Mouse (Mus musculus) intestine, embryonic 15.5 days (tissue): ENCODE results near the gene Ebf3. TPM values are rescaled to one million over a fixed set of nuclear protein-coding genes. Genes with fewer than 3 reads are reported as not detected.

Experiments
- ATAC-seq: fragments of 200-750 bp; cut with Nextera tagmentation; 2 replicates; pipeline ENCODE4 v1.8.0; 2017; ENCODE audit warnings: moderate TSS enrichment, moderate library complexity
- H3K27ac ChIP-seq: fragments of 300-500 bp; sonication (generic); 2 replicates; pipeline ENCODE4 v1.5.1; 2015; ENCODE audit warnings: mild to moderate bottlenecking, inconsistent platforms
- H3K27me3 ChIP-seq: fragments of 300-500 bp; sonication (generic); replicated peaks from 2 replicates; pipeline ENCODE4 v1.6.1; 2015; ENCODE audit warnings: inconsistent platforms
- H3K36me3 ChIP-seq: fragments of 300-500 bp; sonication (generic); 2 replicates; pipeline ENCODE4 v1.6.1; 2015; ENCODE audit warnings: inconsistent platforms
- H3K4me1 ChIP-seq: fragments of 300-500 bp; sonication (generic); replicated peaks from 2 replicates; pipeline ENCODE4 v1.6.1; 2015; ENCODE audit warnings: inconsistent platforms
- H3K4me2 ChIP-seq: fragments of 300-500 bp; sonication (generic); replicated peaks from 2 replicates; pipeline ENCODE4 v1.6.1; 2015; ENCODE audit warnings: mild to moderate bottlenecking, inconsistent platforms
- H3K4me3 ChIP-seq: fragments of 300-500 bp; sonication (generic); replicated peaks from 2 replicates; pipeline ENCODE4 v1.5.1; 2015; ENCODE audit warnings: inconsistent platforms
- H3K9ac ChIP-seq: fragments of 300-500 bp; sonication (generic); 2 replicates; pipeline ENCODE4 v1.6.1; 2015; ENCODE audit warnings: inconsistent platforms
- H3K9me3 ChIP-seq: fragments of 300-500 bp; sonication (generic); 2 replicates; pipeline ENCODE4 v1.6.1; 2016; ENCODE audit warnings: inconsistent platforms
- WGBS: fragments of 180-500 bp; shearing (Covaris S2); methylation state at CpG from one replicate; pipeline ENCODE4 v1.1.7; 2015; 5-methylcytosine and 5-hydroxymethylcytosine counted together
- polyA plus RNA-seq: library from polyadenylated mRNA; unstranded; fragments of >200 nt; fragmentation: Nextera tagmentation; extraction: Ambion mirVana; gene quantifications from 2 replicates; pipeline ENCODE4 v1.2.1, GENCODE M21; 2015

The Ebf3 gene
- polyA plus RNA-seq, 1 experiment from 2014 or later: 1.3 TPM

DNA sequence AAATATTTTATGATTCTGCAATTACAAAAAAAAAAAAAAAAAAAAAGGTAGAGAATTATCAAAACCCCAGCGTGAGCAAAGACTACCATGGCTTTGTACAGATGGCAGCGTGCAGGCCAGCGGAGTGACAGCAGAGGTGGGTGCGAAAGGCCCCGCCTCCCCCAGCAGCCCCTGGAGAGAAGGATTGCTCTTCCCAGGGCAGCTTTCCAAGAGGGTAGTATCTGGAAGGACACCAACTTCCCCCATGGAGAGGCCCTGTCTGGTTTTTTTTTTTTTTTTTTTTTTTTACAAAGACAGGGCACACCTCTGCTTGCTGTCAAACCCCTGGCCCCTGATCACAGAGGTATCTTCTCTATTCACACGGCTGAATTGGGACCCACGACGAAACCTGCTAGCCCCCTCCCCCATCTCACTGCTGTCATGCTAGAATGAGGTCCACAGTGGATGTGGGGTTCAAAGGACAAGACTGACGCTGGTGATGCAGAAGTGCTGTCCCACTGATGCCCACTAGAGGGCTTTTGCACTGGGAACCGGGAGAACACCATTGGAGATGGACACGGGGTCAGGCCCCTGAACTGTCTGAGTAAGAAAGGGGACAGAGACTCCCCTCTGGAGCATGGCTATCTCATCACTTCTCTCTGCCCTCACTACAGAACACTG is 67.9 kb downstream of the Ebf3 start:
- Histone ChIP-seq H3K4me1 (no peaks in the 10 kb centered on the region), H3K36me3 (no peaks in the 10 kb centered on the region), H3K9ac (no peak overlapping the region), H3K27me3 (peaks cover 4% of the 10 kb centered on the region; the same call in 1 of the 2 replicates), H3K4me2 (no peak overlapping the region), H3K4me3 (no peak overlapping the region), H3K27ac (no peak overlapping the region), H3K9me3 (no peaks in the 10 kb centered on the region)
- 42% methylated on average over 11 of the region's 11 CpGs for WGBS
- no peak; the same call in 1 of the 2 replicates for ATAC-seq

DNA sequence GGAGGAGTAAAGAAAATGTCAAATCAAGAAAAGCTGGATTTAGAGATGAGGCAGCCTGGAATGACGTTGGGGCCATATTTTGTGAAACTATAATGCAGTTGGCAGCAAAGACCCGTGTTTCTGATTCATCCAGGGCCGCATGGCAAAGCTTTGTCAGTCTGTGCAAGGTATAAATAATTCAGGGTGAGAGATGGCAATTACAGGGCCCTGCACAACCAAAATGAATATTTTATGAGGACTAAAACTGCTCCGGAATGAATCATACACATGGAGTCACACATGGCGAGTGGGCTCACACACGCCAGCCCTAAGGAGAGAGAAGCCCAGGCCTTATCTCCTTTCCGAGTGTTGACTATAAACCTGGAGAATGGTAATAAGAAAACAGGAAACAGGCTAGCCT is 69.4 kb downstream of the Ebf3 start:
- Histone ChIP-seq H3K9ac (no peak overlapping the region), H3K27ac (no peak overlapping the region), H3K4me1 (no peaks in the 10 kb centered on the region), H3K4me2 (no peak overlapping the region), H3K36me3 (no peaks in the 10 kb centered on the region), H3K27me3 (peaks cover 6% of the 10 kb centered on the region; the same call in 1 of the 2 replicates), H3K4me3 (no peak overlapping the region), H3K9me3 (no peaks in the 10 kb centered on the region)
- no peak for ATAC-seq
- 83% methylated on average over 7 of the region's 7 CpGs for WGBS

- no peak for ATAC-seq
- H3K9ac ChIP-seq: no peak overlapping the region
- no peak overlapping the region for H3K4me3 ChIP-seq
- H3K4me2 ChIP-seq: no peak overlapping the region
- H3K27me3 ChIP-seq: peaks cover 4% of the 10 kb centered on the region; the same call in 1 of the 2 replicates
- no peaks in the 10 kb centered on the region for H3K36me3 ChIP-seq
- H3K27ac ChIP-seq: no peak overlapping the region
- 87% methylated on average over 8 of the region's 8 CpGs for WGBS
- no peaks in the 10 kb centered on the region for H3K4me1 ChIP-seq
- H3K9me3 ChIP-seq: no peaks in the 10 kb centered on the region
These were observed 73.8 kb downstream of the Ebf3 start for GRCm38 (mm10) chr7:137240481-137240880.

- H3K4me3 ChIP-seq: no peak overlapping the region
- ATAC-seq: no peak
These were observed 74.6 kb downstream of the Ebf3 start for GRCm38 (mm10) chr7:137239542-137240133.

GRCm38 (mm10) chr7:137237419-137237818 is 76.8 kb downstream of the Ebf3 start:
- Histone ChIP-seq H3K4me3 (no peak overlapping the region), H3K27ac (no peak overlapping the region), H3K4me1 (no peaks in the 10 kb centered on the region), H3K4me2 (no peak overlapping the region), H3K9me3 (no peaks in the 10 kb centered on the region), H3K36me3 (no peaks in the 10 kb centered on the region), H3K27me3 (peaks cover 4% of the 10 kb centered on the region; the same call in 1 of the 2 replicates), H3K9ac (no peak overlapping the region)
- ATAC-seq: no peak
- WGBS: 71% methylated on average over 12 of the region's 12 CpGs

More at GRCm38 (mm10) chr7:137239542-137240133, 74.6 kb downstream of the Ebf3 start:
- H3K27ac ChIP-seq: no peak overlapping the region
- H3K4me2 ChIP-seq: no peak overlapping the region
- 70% methylated on average over 5 of the region's 5 CpGs for WGBS
- no peaks in the 10 kb centered on the region for H3K4me1 ChIP-seq
- H3K27me3 ChIP-seq: peaks cover 4% of the 10 kb centered on the region; the same call in 1 of the 2 replicates
- H3K36me3 ChIP-seq: no peaks in the 10 kb centered on the region
- H3K9me3 ChIP-seq: no peaks in the 10 kb centered on the region
- H3K9ac ChIP-seq: no peak overlapping the region

GRCm38 (mm10) chr7:137223823-137224222 is 90.4 kb downstream of the Ebf3 start:
- Histone ChIP-seq H3K36me3 (no peaks in the 10 kb centered on the region), H3K9ac (no peak overlapping the region), H3K27me3 (no peaks in the 10 kb centered on the region), H3K27ac (no peak overlapping the region), H3K4me1 (peaks cover 7% of the 10 kb centered on the region), H3K4me3 (no peak overlapping the region), H3K9me3 (no peaks in the 10 kb centered on the region), H3K4me2 (no peak overlapping the region)
- WGBS: 86% methylated on average over 3 of the region's 3 CpGs
- no peak for ATAC-seq

GRCm38 (mm10) chr7:137222831-137223505 is 91.3 kb downstream of the Ebf3 start:
- no peak overlapping the region for H3K27ac ChIP-seq
- H3K36me3 ChIP-seq: no peaks in the 10 kb centered on the region
- no peaks in the 10 kb centered on the region for H3K9me3 ChIP-seq
- no peak for ATAC-seq
- H3K4me1 ChIP-seq: peaks cover 5% of the 10 kb centered on the region; the same call in 1 of the 2 replicates
- H3K4me3 ChIP-seq: no peak overlapping the region
- 92% methylated on average over 6 of the region's 6 CpGs for WGBS
- no peak overlapping the region for H3K9ac ChIP-seq
- H3K27me3 ChIP-seq: no peaks in the 10 kb centered on the region
- H3K4me2 ChIP-seq: no peak overlapping the region

DNA sequence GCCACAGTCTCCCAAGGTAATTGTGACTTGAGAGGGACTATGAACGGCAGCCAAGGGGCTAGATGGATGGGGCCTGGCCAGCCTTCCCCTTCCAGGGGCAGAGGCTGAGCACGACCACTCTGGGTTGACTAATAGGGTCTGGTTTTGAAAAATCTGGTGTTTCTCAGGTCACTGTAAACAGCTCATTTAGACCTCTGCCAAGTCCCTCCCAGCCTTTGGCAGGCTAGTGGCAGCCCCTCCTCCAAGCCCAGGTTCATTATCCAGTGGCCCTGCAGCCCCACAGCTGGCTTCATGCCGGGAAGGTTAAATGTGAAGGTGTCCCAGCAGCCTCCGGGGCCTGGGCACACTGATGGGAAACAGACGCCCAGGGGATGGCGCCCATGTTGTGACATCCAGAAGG is 92.6 kb downstream of the Ebf3 start:
- H3K4me3 ChIP-seq: no peak overlapping the region
- 24% methylated on average over 6 of the region's 6 CpGs for WGBS
- no peaks in the 10 kb centered on the region for H3K27me3 ChIP-seq
- H3K36me3 ChIP-seq: no peaks in the 10 kb centered on the region
- H3K27ac ChIP-seq: no peak overlapping the region
- no peak overlapping the region for H3K4me2 ChIP-seq
- H3K9me3 ChIP-seq: no peaks in the 10 kb centered on the region
- ATAC-seq: peak; percentile 63
- H3K4me1 ChIP-seq: peaks cover 5% of the 10 kb centered on the region; the same call in 1 of the 2 replicates
- no peak overlapping the region for H3K9ac ChIP-seq

DNA sequence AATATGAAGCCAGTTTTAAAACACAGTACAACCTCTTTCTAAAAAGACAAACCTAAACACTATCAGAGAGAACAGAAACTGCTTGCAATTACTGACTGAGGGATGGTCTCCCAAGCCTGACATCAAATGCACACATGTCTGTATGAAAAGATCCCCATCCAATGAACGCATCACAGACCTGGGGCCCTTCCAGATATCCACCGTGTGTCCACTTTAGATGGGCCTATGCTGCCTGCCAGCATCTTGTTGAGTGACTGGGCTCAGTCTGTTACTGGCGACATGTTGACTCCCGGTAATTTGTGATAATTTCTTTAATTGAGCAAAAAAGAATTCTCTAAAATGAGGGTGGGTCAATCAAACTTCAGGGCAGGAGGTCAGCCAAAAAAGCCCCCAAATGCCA is 93.8 kb downstream of the Ebf3 start:
- 79% methylated on average over 4 of the region's 4 CpGs for WGBS
- H3K4me2 ChIP-seq: no peak overlapping the region
- no peak overlapping the region for H3K4me3 ChIP-seq
- H3K27ac ChIP-seq: no peak overlapping the region
- H3K9ac ChIP-seq: no peak overlapping the region
- ATAC-seq: no peak
- H3K9me3 ChIP-seq: no peaks in the 10 kb centered on the region
- no peaks in the 10 kb centered on the region for H3K36me3 ChIP-seq
- peaks cover 5% of the 10 kb centered on the region; the same call in 1 of the 2 replicates for H3K4me1 ChIP-seq
- no peaks in the 10 kb centered on the region for H3K27me3 ChIP-seq

GRCm38 (mm10) chr7:137218706-137219105 is 95.5 kb downstream of the Ebf3 start:
- ATAC-seq: no peak
- Histone ChIP-seq H3K9me3 (no peaks in the 10 kb centered on the region), H3K27me3 (no peaks in the 10 kb centered on the region; the same call in 1 of the 2 replicates), H3K4me1 (peaks cover 5% of the 10 kb centered on the region; the same call in 1 of the 2 replicates), H3K4me3 (no peak overlapping the region), H3K4me2 (no peak overlapping the region), H3K27ac (no peak overlapping the region), H3K36me3 (no peaks in the 10 kb centered on the region), H3K9ac (no peak overlapping the region)
- 77% methylated on average over 12 of the region's 12 CpGs for WGBS

DNA sequence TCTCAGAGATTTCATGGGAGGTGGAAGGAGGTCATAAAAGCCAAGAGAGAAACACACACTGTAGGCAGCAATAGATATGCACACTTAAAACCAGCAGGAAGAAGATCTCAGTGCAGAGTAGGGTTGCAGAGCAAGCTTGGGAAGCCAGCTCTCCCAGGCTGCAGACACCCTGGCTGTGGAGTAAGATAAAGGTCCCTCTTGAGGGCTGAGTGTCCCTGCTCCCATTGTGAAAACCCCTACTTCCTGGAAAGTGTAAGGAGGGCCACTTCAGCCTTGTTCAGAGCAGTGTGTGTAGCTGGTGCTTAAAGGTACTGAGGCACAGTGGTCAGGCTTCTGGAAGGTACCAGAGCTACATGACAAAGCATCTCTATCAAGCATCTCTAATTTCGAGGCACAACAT is 100.8 kb downstream of the Ebf3 start:
- H3K36me3 ChIP-seq: no peaks in the 10 kb centered on the region
- 84% methylated on average over 1 of the region's 1 CpGs for WGBS

DNA sequence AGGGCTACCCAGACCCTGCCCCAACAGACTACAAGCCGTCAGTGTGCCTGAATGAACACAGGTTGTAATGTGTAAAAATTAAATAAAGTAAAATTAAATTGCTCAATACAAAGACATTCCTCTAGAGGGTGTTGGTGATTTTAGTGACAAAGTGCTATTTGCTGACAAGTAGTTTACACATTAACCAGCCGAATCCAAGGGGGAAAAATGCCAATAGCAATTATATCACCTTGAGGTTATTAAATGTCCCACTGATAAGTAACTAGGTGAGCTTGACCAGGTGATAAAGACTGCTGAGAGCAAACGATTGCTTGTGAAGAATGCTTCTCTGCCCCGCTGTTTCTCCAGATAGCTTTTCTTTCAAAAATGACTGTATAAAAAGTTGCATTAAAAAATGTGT is 102.9 kb downstream of the Ebf3 start:
- WGBS: 38% methylated on average over 4 of the region's 4 CpGs
- Histone ChIP-seq H3K27me3 (peaks cover 4% of the 10 kb centered on the region), H3K9ac (no peak overlapping the region), H3K4me2 (0 out of 2 replicates have a peak overlapping the region, but pooled peaks have one; percentile 19), H3K36me3 (no peaks in the 10 kb centered on the region), H3K27ac (no peak overlapping the region), H3K9me3 (no peaks in the 10 kb centered on the region), H3K4me1 (no peaks in the 10 kb centered on the region; the same call in 1 of the 2 replicates), H3K4me3 (no peak overlapping the region)
- peak; percentile 71 for ATAC-seq

More for the DNA sequence above, 100.8 kb downstream of the Ebf3 start:
- Histone ChIP-seq H3K27me3 (no peaks in the 10 kb centered on the region; the same call in none of the 2 replicates), H3K4me2 (no peak overlapping the region), H3K27ac (no peak overlapping the region), H3K4me3 (no peak overlapping the region), H3K9ac (no peak overlapping the region), H3K9me3 (no peaks in the 10 kb centered on the region), H3K4me1 (no peaks in the 10 kb centered on the region; the same call in 1 of the 2 replicates)
- ATAC-seq: no peak
